ENCODE assay signal across 23 mouse cellular contexts in the genomic region with DNA sequence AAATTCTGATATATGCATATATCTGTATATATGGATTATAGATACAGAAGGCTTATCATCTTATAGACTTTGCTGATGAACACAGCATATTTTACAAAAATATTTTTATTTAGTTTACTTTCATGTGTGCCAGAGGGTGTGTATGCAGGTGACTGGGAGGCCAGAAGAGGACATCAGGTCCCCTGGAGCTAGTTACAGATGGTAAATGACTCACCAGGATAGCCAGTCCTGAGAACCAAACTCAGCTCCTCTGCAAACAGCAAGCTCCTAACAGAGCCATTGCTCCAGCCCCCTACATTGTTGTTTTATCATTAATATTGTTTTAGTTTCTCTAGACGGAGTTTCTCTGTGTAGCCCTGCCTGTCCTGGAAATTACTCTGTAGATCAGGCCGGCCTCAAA.
"Had no signal": no experiment of that assay in that cellular context is flagged by ENCODE, and none has a peak within 500 bp of the region (broad histone marks: within the 10 kb centered on the region; RNA-seq: fewer than 3 reads in every experiment).

No protein-coding gene starts in this region.

- H3K4me3 ChIP-seq: left cerebral cortex, adult 2 months; limb, embryonic 12.5 days; limb, embryonic 15.5 days; megakaryocyte, embryonic 14.5 days; midbrain, embryonic 10.5 days; midbrain, embryonic 13.5 days; myocyte; neural tube, embryonic 13.5 days had no signal

- H3K27ac ChIP-seq: kidney, postnatal 0 days; left cerebral cortex, adult 2 months; limb, embryonic 12.5 days; limb, embryonic 15.5 days; liver, embryonic 14.5 days; midbrain, embryonic 10.5 days; midbrain, embryonic 13.5 days; neural tube, embryonic 13.5 days had no signal

- H3K27me3 ChIP-seq: limb, embryonic 12.5 days; limb, embryonic 15.5 days; megakaryocyte, embryonic 14.5 days; midbrain, embryonic 13.5 days; neural tube, embryonic 13.5 days had no signal

- H3K4me1 ChIP-seq: limb, embryonic 12.5 days; limb, embryonic 15.5 days; megakaryocyte, embryonic 14.5 days; midbrain, embryonic 10.5 days; midbrain, embryonic 13.5 days; neural tube, embryonic 13.5 days had no signal

- DNase-seq: kidney, postnatal 25 days; layer of hippocampus, postnatal 36 days; left cerebral cortex, postnatal 4 days; liver, postnatal 0 days; lung, embryonic 14.5 days; lung, postnatal 10 days; lung, postnatal 36 days; retina, postnatal 1 day; right cerebral cortex, postnatal 25 days; spleen, adult 18-20 months; thymus, adult 2 months; thymus, postnatal 14 days; thymus, postnatal 4 days had no signal
